Mouse (Mus musculus) natural killer cell, adult 2 months (primary cell): ENCODE measurements around the gene Nmrk1.
A peak's percentile ranks its signal among the peaks of the same experiment; 100 is the strongest.

Source experiments
- DNase-seq, 2 experiments: peaks; one replicate each; pipeline ENCODE4 v3.0.0; 2022; ENCODE audit warnings: low spot score in 2 of 2

The Nmrk1 gene

DNA sequence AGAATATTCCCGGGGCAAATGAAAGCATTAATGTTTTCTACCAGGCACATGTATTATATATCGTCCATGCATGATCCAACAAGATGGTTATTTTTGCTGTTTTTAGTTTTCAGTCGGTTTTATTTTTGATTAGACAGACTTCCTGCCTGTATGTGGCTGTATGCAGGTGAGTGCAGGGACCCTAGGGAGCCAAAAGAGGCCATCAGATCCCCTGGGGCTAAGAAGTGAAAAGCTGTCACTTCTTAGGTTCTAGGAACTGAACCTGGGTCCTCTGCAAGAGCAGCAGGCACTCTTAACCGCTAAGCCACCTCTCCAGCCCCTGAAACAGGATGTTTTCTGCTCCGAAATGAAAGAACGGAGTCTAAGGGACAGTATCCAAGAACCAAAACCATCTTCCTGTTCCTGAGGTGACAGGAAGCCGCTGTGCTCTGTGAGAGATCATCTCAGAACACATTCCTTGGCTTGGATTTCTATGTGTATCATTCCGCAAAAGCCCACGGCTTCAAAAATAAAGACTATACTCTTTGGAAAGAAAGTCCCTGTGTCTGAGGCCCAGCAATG is 16.0 kb upstream of the Nmrk1 start:
- DNase-seq, result no peak

GRCm38 (mm10) chr19:18617504-18617903 is 14.2 kb upstream of the Nmrk1 start:
- no peak for DNase-seq

GRCm38 (mm10) chr19:18619060-18619459 is 12.7 kb upstream of the Nmrk1 start:
- DNase-seq, result peak; percentile 69 to 77

GRCm38 (mm10) chr19:18619691-18620090 is 12.1 kb upstream of the Nmrk1 start:
- DNase-seq, result peak; percentile 50 to 58

DNA sequence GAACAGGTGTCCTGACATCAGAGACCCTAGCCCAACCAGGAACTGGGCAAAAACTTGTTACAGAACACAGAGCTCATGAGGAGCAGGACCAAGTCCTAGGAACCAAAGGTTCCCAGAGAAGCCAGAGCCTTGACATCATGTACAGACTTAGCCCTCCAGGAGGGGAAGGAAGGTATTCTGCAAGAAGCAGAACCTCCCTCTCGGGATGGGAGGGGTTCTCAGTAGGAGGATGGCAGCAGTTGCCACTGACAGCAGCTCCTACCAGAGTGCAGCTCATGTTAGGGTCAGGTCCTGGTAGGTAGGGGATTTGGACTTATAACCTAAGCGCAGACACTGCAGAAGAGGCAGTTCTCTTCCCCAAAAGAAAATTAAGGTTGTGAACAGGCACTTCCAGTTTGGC is 7.9 kb upstream of the Nmrk1 start:
- no peak for DNase-seq

- no peak for DNase-seq
Observed at GRCm38 (mm10) chr19:18629589-18629988, 2.2 kb upstream of the Nmrk1 start.

DNA sequence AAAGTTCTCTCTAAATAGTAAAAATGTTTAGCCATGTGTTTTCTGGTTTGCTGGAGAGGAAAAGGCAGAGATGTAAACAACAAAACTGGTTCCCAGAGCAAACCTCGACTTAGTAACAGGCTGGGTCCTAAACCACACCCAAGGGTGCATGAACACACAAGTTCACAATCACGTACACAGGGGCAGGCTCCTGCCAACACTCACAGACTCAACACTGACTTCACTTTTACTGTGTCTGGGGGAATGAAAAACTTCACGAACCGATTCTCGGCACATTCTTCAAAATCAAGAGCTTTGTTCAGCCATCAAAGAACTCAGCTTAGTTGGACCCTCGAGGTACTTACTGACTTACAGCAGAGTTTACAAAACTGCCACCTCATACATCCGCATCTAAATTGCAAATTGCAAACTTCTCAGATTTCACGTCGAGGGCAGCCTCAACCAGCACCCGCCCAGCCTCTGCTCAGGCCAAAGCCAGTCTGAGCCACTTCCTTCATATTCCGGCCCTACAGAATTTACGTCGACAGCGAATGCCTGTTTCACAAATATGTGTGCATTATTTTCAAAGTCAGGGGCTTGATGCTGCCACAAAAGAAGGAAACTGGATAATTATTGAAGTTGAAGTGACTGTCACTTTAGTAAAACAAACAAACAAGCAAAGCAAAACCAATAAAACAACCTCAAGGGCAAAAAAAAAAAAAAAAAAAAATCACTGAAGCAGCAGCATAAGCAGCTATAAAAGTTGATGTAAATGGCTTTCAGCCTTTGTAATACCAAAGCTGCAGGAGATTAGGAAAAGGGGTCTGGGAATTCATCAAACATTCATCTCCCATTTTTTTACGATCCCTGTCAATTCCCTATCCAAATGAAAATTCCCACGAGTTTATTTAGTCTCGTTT is 1.3 kb upstream of the Nmrk1 start:
- DNase-seq, result peak; percentile 33 to 52

GRCm38 (mm10) chr19:18631161-18631643 is 548 bp upstream of the Nmrk1 start:
- DNase-seq, result peak; percentile 41 to 54

GRCm38 (mm10) chr19:18632231-18633185 is 758 bp downstream of the Nmrk1 start:
- peak in 1 of 2 experiments; percentile 6 for DNase-seq

- DNase-seq, result no peak
Observed at GRCm38 (mm10) chr19:18637954-18638353, 6.2 kb downstream of the Nmrk1 start.

GRCm38 (mm10) chr19:18638949-18639348 is 7.2 kb downstream of the Nmrk1 start:
- DNase-seq, result peak in 1 of 2 experiments; percentile 7

- no peak for DNase-seq
Observed at GRCm38 (mm10) chr19:18639552-18639951, 7.8 kb downstream of the Nmrk1 start.

- no peak for DNase-seq
Observed at GRCm38 (mm10) chr19:18641001-18641400, 9.3 kb downstream of the Nmrk1 start.

- DNase-seq, result no peak
Observed at GRCm38 (mm10) chr19:18643411-18643810, 11.7 kb downstream of the Nmrk1 start.

DNA sequence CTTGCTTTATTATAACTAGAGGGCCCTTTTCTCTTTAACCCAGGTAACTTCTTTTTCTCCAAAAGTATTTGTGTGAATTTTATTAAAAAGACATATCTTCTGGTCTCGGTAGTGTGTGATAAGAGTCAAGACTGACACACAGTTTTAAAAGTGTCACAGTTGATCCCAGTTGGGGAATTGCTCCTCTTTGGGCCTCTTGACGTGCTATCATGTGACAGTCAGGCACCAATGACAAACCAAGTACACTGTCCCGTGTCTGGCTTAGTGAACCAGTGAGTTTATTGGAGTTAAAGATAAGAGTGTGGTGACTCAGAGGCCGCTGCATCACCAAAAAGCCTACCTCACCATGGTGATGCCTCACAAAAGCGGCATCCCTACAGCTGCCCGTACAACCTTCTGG is 12.3 kb downstream of the Nmrk1 start:
- no peak for DNase-seq

DNA sequence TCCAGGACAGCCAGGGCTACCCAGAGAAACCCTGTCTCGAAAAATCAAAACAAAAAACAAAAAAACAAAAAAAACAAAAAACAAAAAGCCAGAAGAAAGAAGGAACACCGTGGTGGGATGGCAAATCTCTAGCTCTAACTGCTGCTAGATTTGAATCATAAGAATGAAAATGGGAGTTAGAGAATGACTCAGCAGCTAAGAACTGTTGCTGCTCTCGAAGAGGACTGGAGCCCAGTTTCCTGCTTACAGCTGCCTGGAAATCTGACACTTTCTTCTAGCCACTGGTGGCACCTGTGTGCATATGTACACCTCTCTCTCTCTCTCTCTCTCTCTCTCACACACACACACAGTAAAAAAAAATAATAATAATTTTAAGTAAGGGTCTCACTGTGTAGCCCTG is 14.6 kb downstream of the Nmrk1 start:
- DNase-seq, result no peak

- DNase-seq, result peak; percentile 22 to 29
Observed at GRCm38 (mm10) chr19:18646853-18647420, 15.2 kb downstream of the Nmrk1 start.

DNA sequence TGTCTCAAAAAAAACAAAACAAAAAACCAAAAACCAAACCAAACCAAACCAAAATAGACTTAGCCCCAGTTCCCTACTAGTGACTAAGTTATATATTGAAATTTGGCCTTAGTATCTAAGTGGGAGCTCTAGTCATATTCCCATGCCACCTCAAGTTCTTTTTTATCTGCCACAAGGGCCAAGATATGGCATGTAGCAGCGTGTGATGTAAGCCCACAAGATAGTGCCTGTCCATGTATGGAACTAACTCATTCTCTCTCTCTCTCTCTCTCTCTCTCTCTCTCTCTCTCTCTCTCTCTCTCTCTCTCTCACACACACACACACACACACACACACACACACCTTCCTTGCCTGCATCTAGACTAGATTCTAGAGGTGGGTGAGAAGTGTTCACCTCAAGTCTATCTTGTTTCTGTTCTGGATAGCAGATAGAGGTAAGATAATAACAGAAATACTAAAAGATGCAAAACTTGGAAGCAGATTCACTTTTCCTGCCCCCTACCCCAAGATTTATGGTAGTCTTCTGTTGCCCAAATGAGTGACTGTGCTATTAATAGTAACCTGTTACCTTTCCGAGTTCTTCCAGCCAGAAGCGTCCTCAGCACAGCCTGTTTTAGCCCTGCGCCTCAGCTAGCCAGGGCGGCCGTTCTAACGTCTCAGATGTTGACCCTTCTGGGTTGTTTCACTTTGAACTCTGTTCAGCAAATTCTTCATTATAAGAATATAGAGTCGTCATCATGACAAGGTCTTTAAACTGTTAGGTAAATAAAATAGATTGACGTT is 16.2 kb downstream of the Nmrk1 start:
- no peak for DNase-seq

- DNase-seq, result no peak
Observed at GRCm38 (mm10) chr19:18648558-18648945, 16.8 kb downstream of the Nmrk1 start.

GRCm38 (mm10) chr19:18649955-18650354 is 18.2 kb downstream of the Nmrk1 start:
- DNase-seq, result no peak

GRCm38 (mm10) chr19:18650473-18650872 is 18.7 kb downstream of the Nmrk1 start:
- DNase-seq, result no peak
